Mouse (Mus musculus) brain, embryonic 14.5 days (tissue): ENCODE data around the gene Nmd3.

Source experiments
- CTCF ChIP-seq: fragments of 200-500 bp; IDR thresholded peaks from 2 replicates; pipeline ENCODE4 v1.5.1; 2012; ENCODE audit warnings: inconsistent platforms, mild to moderate bottlenecking, moderate library complexity, borderline replicate concordance; ENCODE audit not compliant: insufficient read depth, insufficient read length; ENCODE audit errors: extremely low read depth
- POLR2A ChIP-seq: fragments of 200-500 bp; IDR thresholded peaks from 2 replicates; pipeline ENCODE4 v1.6.1; 2012; ENCODE audit warnings: mild to moderate bottlenecking, inconsistent platforms, borderline replicate concordance; ENCODE audit not compliant: poor library complexity, insufficient read depth, insufficient read length, severe bottlenecking; ENCODE audit errors: extremely low read depth

DNA sequence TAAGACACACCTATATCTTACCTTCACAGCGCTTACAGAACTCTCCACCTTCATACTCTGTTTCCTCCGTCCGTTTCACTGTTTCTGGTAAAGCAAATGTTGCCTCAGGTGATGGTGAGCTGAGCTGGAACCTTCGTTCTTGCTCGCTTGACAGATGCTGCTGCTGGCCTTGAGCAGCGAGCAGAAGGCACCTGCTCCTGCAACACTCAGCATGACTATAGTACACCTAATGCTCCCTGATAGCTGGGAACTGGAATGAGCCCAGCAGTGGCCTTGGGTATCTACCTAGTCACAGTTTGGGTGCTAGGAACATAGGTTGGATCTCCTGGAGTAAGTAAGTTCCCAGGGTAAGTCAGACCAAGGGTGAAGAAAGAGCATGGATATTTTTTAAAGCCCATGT, 38.3 kb downstream of the Nmd3 start:
- TF ChIP-seq CTCF (no peak), POLR2A (no peak)
